Mouse (Mus musculus): Measurements from ENCODE around the gene Lrrc1. TPM values are rescaled to one million over a fixed set of nuclear protein-coding genes. Genes with fewer than 3 reads are reported as not detected.

The Lrrc1 gene
- polyA plus RNA-seq, 1 experiment from 2014 or later, result 12.5 TPM

DNA sequence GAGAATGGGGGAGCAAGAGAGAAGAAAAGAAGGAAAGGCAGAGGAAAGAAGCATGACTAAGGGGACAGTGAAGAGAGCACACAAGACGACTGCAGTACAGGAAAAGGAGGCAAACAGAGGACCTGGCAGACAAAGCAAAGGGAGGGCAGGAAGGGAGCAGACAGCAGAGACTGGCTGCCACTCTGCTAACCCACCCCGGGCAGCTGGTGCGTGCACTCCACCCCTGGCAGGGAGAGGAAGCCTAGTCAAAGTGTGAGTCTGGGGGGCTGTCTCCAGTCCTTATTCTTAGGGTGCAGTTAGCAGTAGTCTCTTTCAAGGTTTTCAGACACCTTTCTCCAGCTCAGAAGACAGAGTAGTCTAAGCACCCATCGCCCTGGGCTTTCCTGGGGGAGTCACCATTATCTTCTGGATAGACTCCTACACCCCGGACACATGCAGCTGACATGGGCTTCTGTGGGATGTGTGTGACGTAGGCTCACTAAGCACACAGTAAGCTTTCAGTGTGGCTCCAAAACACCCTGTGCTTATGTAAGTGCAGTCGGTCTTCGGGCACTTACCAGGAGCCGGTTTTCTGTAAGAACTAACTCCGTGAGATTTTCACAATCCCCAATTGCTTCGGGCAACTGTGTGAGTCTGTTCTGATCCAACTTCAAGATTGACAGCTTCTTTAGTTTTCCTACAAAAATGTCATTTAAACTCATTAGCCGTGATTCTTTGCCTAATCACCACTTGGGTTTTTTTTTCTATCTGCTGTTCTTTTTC lies 92.4 kb downstream of the Lrrc1 start:
- Histone ChIP-seq H3K27ac (no peak overlapping the region), H3K4me1 (peaks cover 30% of the 10 kb centered on the region), H3K4me3 (no peak overlapping the region), H3K9me3 (replicated peaks) (no peaks in the 10 kb centered on the region), H3K36me3 (ENCODE audit: poor library complexity, severe bottlenecking) (peaks cover 27% of the 10 kb centered on the region), H3K9ac (no peak overlapping the region), H3K4me2 (no peak overlapping the region), H3K27me3 (no peaks in the 10 kb centered on the region)
- WGBS, result 38% methylated on average over 12 of the region's 12 CpGs
- peak; percentile 74 for ATAC-seq

DNA sequence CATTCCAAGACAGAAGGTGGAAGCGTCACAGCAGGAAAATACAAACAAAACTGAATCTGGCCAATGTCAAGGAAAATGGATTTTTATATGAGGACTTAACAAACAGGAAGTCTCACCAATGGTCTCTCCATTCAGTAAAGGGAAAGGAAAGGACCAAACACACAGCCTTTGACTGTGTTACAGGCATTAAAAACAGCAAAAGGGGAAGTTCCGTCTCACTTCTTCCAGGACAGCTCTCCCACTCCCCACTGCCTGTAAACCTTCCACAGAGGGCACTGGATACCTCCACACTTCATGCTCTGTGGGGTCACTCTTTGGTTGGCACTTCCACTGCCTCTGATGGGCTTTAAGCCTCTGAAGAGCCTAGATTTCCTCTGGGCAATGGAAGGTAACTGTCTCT lies 94.2 kb downstream of the Lrrc1 start:
- no peak overlapping the region for H3K9ac ChIP-seq
- H3K27ac ChIP-seq, result no peak overlapping the region
- no peaks in the 10 kb centered on the region for H3K27me3 ChIP-seq
- H3K4me2 ChIP-seq, result no peak overlapping the region
- 86% methylated on average over 2 of the region's 2 CpGs for WGBS
- no peak for ATAC-seq
- peaks cover 18% of the 10 kb centered on the region for H3K4me1 ChIP-seq
- no peaks in the 10 kb centered on the region for H3K9me3 ChIP-seq (replicated peaks)
- peaks cover 19% of the 10 kb centered on the region for H3K36me3 ChIP-seq (ENCODE audit: poor library complexity, severe bottlenecking)
- H3K4me3 ChIP-seq, result no peak overlapping the region

DNA sequence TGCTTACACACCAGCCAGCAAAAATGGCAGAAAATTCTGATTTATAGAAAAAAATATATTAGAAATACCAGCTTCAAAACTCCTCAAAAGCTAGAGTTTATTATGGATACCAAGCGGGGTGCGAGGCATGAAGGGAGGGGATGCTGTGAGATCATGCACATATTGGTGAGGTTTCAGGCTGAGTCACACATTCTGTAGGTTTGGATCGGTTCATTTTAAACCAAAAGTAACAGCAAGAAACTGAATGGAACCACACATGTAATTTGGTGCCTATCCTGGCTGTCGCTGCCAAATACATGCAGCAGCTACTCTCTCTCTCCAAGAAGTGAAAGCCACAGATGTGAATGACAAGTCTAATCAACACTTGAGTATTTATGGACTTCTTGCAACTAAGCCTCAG lies 99.8 kb downstream of the Lrrc1 start:
- Histone ChIP-seq H3K27ac (no peak overlapping the region), H3K4me2 (no peak overlapping the region), H3K4me3 (no peak overlapping the region), H3K9me3 (replicated peaks) (no peaks in the 10 kb centered on the region), H3K36me3 (ENCODE audit: poor library complexity, severe bottlenecking) (peaks cover 18% of the 10 kb centered on the region), H3K9ac (no peak overlapping the region), H3K27me3 (no peaks in the 10 kb centered on the region), H3K4me1 (no peaks in the 10 kb centered on the region; the same call in 1 of the 2 replicates)
- peak; percentile 57; the same call in 1 of the 2 replicates for ATAC-seq
- 92% methylated on average over 4 of the region's 4 CpGs for WGBS

DNA sequence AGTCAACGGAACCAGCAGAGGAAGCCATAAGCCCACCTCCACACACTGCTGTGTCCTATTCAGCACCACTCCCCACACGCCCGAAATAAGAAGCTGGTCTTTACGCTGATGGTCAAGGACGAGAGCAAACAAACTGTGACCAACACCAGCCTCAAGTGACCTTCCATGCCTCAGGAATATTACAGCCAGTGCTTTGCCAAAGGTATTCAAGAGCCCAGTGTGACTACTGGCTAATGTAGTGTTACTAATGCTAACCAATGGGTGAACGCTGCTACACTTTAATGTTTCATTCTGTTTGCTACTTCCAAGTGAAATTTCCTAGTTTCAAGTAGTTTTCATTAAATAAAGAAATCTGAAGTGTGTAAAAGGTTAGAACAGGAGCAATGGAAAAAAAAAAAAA lies 105.3 kb downstream of the Lrrc1 start:
- H3K36me3 ChIP-seq (ENCODE audit: poor library complexity, severe bottlenecking), result peaks cover 38% of the 10 kb centered on the region
- H3K4me1 ChIP-seq, result peaks cover 13% of the 10 kb centered on the region
- ATAC-seq, result 0 out of 2 replicates have a peak, but pooled peaks have one; percentile 15
- 87% methylated on average over 6 of the region's 6 CpGs for WGBS
- no peak overlapping the region for H3K9ac ChIP-seq
- H3K27ac ChIP-seq, result peak overlapping the region; percentile 75
- no peaks in the 10 kb centered on the region for H3K9me3 ChIP-seq (replicated peaks)
- H3K4me2 ChIP-seq, result no peak overlapping the region
- H3K27me3 ChIP-seq, result no peaks in the 10 kb centered on the region
- H3K4me3 ChIP-seq, result no peak overlapping the region

DNA sequence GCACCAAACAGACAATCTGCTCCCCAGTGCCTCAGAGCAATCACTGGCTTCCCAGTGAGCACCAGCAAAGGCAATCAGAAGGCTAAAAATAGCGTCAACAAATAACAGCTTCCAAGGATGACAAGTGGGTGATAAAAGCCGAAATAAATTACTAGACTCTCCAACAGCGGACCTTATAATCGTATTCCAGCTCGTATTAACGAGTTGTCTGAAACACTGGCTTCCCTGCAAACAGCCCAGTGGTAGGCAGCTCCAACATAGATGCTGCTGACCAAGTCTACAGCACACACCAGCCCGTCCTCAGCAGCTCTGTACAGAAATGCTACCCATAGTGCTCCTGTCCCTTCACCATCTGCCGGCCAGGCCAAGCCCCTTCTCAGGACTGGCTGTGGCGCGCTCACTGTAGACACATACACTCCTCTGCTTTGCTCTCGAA lies 105.8 kb downstream of the Lrrc1 start:
- Histone ChIP-seq H3K9ac (no peak overlapping the region), H3K4me3 (no peak overlapping the region), H3K27ac (peak overlapping the region; percentile 75), H3K4me2 (no peak overlapping the region), H3K9me3 (replicated peaks) (no peaks in the 10 kb centered on the region), H3K27me3 (no peaks in the 10 kb centered on the region), H3K36me3 (ENCODE audit: poor library complexity, severe bottlenecking) (peaks cover 43% of the 10 kb centered on the region), H3K4me1 (peaks cover 13% of the 10 kb centered on the region)
- ATAC-seq, result peak; percentile 77
- WGBS, result 53% methylated on average over 11 of the region's 11 CpGs

DNA sequence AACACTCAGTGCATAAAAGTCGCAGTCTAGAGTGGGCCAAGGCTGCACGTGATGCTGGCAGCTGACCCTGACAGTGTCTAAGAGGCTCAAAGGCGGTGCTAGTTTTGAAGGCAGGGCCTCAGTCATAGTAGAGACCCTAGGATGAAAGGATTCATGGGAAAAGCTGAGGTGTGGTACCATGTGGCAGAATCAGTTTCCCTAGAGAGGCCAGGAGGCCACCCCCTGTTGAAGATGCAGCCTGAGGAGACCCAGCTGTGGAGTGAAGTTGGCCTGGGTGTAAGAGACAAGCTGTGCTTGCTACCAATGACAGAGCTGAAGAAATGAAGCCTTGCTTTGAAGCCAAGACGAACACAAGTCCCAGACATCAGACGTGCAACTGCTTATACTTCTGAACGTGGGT lies 107.5 kb downstream of the Lrrc1 start:
- 94% methylated on average over 6 of the region's 6 CpGs for WGBS
- Histone ChIP-seq H3K9ac (no peak overlapping the region), H3K4me2 (no peak overlapping the region), H3K4me3 (no peak overlapping the region), H3K27ac (no peak overlapping the region), H3K36me3 (ENCODE audit: poor library complexity, severe bottlenecking) (peaks cover 48% of the 10 kb centered on the region), H3K9me3 (replicated peaks) (no peaks in the 10 kb centered on the region), H3K27me3 (no peaks in the 10 kb centered on the region), H3K4me1 (peaks cover 13% of the 10 kb centered on the region)
- no peak for ATAC-seq

DNA sequence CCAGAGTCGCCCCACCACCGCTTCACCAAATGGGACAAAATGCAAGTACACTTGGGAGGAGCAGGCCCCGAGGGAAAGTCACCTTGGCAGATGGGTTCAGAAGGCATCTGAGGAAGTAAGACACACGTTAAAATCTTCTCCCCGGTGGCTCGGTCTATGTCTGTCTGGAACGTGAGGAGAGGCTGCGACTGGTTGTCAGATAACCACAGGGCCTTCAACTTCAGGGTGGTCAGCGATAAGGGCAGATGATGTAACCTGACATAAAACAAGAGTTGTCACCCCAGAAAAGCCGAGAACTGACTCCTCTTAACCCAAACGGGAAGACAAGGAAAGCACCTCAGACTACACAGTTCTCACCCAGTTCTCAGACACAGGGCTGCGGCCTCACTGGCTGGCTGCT lies 109.7 kb downstream of the Lrrc1 start:
- Histone ChIP-seq H3K4me3 (no peak overlapping the region), H3K27ac (no peak overlapping the region), H3K4me1 (peaks cover 13% of the 10 kb centered on the region), H3K4me2 (no peak overlapping the region), H3K27me3 (no peaks in the 10 kb centered on the region), H3K36me3 (ENCODE audit: poor library complexity, severe bottlenecking) (peaks cover 47% of the 10 kb centered on the region), H3K9ac (no peak overlapping the region), H3K9me3 (replicated peaks) (no peaks in the 10 kb centered on the region)
- no peak for ATAC-seq
- 91% methylated on average over 12 of the region's 12 CpGs for WGBS

DNA sequence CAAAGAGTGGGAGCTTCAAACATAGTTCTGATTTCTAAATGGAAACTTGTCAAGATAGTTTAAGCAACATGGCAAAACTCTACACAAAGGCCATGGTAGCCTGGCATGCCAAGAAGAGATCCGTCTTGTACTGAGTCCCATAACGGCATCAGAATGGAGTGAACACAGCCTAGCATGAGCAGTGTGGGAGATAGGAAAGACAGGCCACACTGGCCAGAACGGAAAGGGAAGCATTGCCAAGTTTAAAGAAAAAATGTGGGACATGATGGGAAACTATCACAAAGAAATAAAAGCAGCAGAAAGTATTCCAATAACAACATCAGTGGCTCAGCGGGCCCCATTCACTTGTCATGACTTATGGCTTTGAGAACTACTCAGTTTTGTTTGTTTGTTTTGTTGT lies 111.2 kb downstream of the Lrrc1 start:
- H3K9me3 ChIP-seq (replicated peaks), result no peaks in the 10 kb centered on the region
- ATAC-seq, result no peak
- H3K4me2 ChIP-seq, result no peak overlapping the region
- H3K27me3 ChIP-seq, result no peaks in the 10 kb centered on the region
- no peak overlapping the region for H3K27ac ChIP-seq
- no peak overlapping the region for H3K9ac ChIP-seq
- WGBS, result 93% methylated on average over 4 of the region's 4 CpGs
- H3K4me1 ChIP-seq, result peaks cover 6% of the 10 kb centered on the region
- no peak overlapping the region for H3K4me3 ChIP-seq
- peaks cover 47% of the 10 kb centered on the region for H3K36me3 ChIP-seq (ENCODE audit: poor library complexity, severe bottlenecking)

DNA sequence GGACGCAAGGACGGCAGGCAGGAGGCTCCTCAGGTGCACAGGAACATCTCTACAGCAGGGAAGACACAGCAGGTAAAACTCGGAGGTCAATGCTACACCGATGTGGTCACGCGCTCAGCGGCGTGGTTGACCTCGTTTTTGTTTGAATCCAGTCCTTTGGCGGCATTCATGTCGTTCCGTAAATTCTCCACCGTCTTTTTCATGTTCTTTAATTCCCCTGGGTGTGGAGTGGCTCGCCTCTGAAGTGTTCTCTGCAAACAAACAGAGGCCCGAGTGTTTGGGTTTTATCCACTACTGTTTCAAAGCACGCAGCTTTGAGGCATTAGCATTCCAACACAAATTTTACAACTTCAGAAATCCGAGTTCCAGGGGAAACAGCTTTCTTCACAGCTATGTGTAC lies 112.6 kb downstream of the Lrrc1 start:
- 88% methylated on average over 17 of the region's 17 CpGs for WGBS
- no peaks in the 10 kb centered on the region for H3K27me3 ChIP-seq

DNA sequence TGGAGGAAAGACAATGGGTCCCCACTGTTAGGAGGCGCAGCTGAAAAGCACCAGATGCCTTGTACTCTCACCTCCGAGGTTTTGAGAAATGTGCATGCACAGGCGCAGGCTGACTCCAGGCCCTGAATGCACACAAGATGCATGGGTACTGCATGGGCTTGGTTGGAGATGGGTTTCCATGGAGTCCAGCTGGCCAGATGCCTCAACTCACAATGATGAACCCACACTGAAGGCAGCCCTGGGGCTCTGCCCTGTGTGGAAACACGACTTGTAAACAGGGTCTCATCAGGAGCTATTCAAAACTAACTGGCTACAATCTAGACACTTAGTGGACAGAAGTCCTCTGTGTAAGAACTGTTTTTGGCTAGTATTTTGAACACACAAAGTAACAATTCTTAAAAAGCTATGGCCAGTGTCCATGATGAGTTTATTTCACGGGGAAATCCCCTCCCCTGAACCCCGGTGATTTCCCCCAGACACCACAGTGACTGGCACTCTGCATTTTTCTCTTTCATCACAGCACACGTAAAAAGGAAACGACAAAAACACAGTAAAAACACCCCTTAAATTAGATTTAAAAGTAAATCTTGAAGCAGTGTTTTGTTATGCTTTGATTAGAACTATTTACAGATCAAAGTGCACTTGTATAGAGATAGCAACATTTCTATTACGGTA lies 114.1 kb downstream of the Lrrc1 start:
- H3K9me3 ChIP-seq (replicated peaks), result no peaks in the 10 kb centered on the region
- no peak for ATAC-seq
- 87% methylated on average over 9 of the region's 9 CpGs for WGBS

More for the DNA sequence above, 112.6 kb downstream of the Lrrc1 start:
- H3K36me3 ChIP-seq (ENCODE audit: poor library complexity, severe bottlenecking), result peaks cover 36% of the 10 kb centered on the region
- H3K9ac ChIP-seq, result no peak overlapping the region
- peaks cover 16% of the 10 kb centered on the region for H3K4me1 ChIP-seq
- no peak overlapping the region for H3K4me3 ChIP-seq
- H3K4me2 ChIP-seq, result no peak overlapping the region
- no peak for ATAC-seq
- H3K27ac ChIP-seq, result no peak overlapping the region
- H3K9me3 ChIP-seq (replicated peaks), result no peaks in the 10 kb centered on the region

DNA sequence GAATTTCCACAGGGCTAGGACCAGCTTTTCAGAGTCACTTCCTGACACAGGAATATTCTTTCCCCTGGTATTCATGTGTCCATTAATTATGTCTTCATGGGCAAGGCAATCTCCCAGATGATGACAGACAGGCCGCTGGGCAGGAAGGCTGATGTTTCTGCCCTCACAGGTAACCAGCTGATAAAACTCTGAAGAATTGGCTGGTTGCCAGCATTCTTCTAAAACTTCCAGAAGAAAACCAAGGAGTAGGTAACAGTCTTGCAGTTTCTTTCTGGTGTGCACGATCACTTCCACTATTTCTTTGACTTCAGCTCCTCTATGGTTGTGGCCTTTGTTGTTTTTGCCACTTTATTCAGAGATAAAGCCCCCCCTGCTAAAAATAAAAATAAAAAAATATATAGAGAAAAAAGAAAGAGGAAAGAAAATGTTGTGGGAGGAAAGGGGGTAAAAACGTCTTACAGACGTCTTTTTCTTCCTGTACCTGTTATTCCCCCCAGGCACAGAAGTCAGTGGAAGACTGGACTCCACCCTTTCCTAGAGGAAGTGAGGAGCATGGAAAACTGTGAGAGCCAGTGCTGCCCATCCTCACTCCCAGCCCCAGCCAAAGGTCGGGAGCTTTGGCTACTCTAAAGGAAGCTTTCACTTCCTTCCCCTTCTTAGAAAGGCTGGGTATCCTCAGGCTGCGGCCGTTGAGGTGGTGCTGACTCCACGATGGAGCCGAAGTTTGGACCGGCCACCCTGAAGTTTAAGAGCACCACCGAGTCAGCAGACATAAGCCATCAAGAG lies 115.2 kb downstream of the Lrrc1 start:
- Histone ChIP-seq H3K4me1 (peaks cover 21% of the 10 kb centered on the region), H3K4me2 (no peak overlapping the region), H3K36me3 (ENCODE audit: poor library complexity, severe bottlenecking) (peaks cover 21% of the 10 kb centered on the region), H3K4me3 (no peak overlapping the region), H3K27ac (no peak overlapping the region), H3K9ac (no peak overlapping the region), H3K27me3 (no peaks in the 10 kb centered on the region), H3K9me3 (replicated peaks) (no peaks in the 10 kb centered on the region)
- ATAC-seq, result no peak
- WGBS, result 90% methylated on average over 11 of the region's 11 CpGs

More for the DNA sequence above, 114.1 kb downstream of the Lrrc1 start:
- Histone ChIP-seq H3K9ac (no peak overlapping the region), H3K4me3 (no peak overlapping the region), H3K4me1 (peaks cover 21% of the 10 kb centered on the region), H3K27ac (no peak overlapping the region), H3K27me3 (no peaks in the 10 kb centered on the region), H3K4me2 (no peak overlapping the region), H3K36me3 (ENCODE audit: poor library complexity, severe bottlenecking) (peaks cover 30% of the 10 kb centered on the region)

DNA sequence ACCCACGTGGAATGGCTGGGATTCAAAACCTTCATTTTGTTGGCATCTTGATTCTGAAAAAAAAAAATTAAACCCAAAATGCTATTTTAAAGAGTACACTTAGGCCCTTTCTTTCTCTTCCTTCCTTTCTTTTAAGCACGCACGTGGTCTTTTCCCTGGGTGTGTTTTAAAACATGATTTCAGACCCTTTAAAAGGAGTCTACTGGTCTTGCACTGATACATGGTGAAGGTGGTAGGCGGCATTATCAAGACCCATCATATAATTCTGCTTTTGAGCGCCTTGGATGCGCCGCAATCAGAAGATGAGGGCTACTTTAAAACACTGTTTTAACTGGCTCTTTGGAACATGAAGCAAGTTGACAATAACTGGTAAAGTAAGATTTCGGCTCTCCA lies 115.9 kb downstream of the Lrrc1 start:
- H3K9me3 ChIP-seq (replicated peaks), result no peaks in the 10 kb centered on the region
- no peak for ATAC-seq
- peaks cover 21% of the 10 kb centered on the region for H3K4me1 ChIP-seq
- no peaks in the 10 kb centered on the region for H3K27me3 ChIP-seq
- H3K4me3 ChIP-seq, result no peak overlapping the region
- 93% methylated on average over 8 of the region's 8 CpGs for WGBS
- H3K9ac ChIP-seq, result no peak overlapping the region
- no peak overlapping the region for H3K27ac ChIP-seq
- peaks cover 14% of the 10 kb centered on the region for H3K36me3 ChIP-seq (ENCODE audit: poor library complexity, severe bottlenecking)
- H3K4me2 ChIP-seq, result no peak overlapping the region
